Mouse (Mus musculus) A20 (cell line): Measurements from ENCODE around the gene Lama4.

Experiments
- DNase-seq: peaks from one replicate; pipeline ENCODE4 v3.0.0-alpha.2; 2011; ENCODE audit warnings: low read depth, low spot score

Lama4 gene

GRCm38 (mm10) chr10:39049581-39050294 is 84.4 kb downstream of the Lama4 start:
- DNase-seq, result no peak

- no peak for DNase-seq
Measured at GRCm38 (mm10) chr10:39056050-39056449, 90.7 kb downstream of the Lama4 start.

GRCm38 (mm10) chr10:39064732-39065131 is 99.4 kb downstream of the Lama4 start:
- DNase-seq, result peak; percentile 71

GRCm38 (mm10) chr10:39065449-39065848 is 100.1 kb downstream of the Lama4 start:
- no peak for DNase-seq

- DNase-seq, result no peak
Measured at GRCm38 (mm10) chr10:39066061-39066460, 100.7 kb downstream of the Lama4 start.

GRCm38 (mm10) chr10:39066962-39067361 is 101.6 kb downstream of the Lama4 start:
- DNase-seq, result peak; percentile 81

GRCm38 (mm10) chr10:39072048-39072447 is 106.7 kb downstream of the Lama4 start:
- DNase-seq, result no peak

- peak; percentile 29 for DNase-seq
Measured at GRCm38 (mm10) chr10:39096981-39097380, 131.7 kb downstream of the Lama4 start.

- DNase-seq, result no peak
Measured at GRCm38 (mm10) chr10:39098746-39099145, 133.4 kb downstream of the Lama4 start.

GRCm38 (mm10) chr10:39104803-39105449 is 139.6 kb downstream of the Lama4 start:
- DNase-seq, result no peak

- no peak for DNase-seq
Measured at GRCm38 (mm10) chr10:39106413-39106812, 141.1 kb downstream of the Lama4 start.

- DNase-seq, result no peak
Measured at GRCm38 (mm10) chr10:39106935-39107334, 141.6 kb downstream of the Lama4 start.

GRCm38 (mm10) chr10:39108837-39109488 is 143.6 kb downstream of the Lama4 start:
- peak; percentile 22 for DNase-seq

GRCm38 (mm10) chr10:39109489-39109874 is 144.2 kb downstream of the Lama4 start:
- no peak for DNase-seq

GRCm38 (mm10) chr10:39121412-39121811 is 156.1 kb downstream of the Lama4 start:
- no peak for DNase-seq

GRCm38 (mm10) chr10:39133462-39134310 is 168.4 kb downstream of the Lama4 start, which contains the start of the genes Fam229b and Tube1:
Gene Fam229b, minus strand, starts transcription at chr10:39133914.
Gene Tube1, plus strand, starts transcription at chr10:39133976.
- DNase-seq, result peak; percentile 95

- no peak for DNase-seq
Measured at GRCm38 (mm10) chr10:39137766-39138165, 172.5 kb downstream of the Lama4 start.

GRCm38 (mm10) chr10:39138761-39139160 is 173.4 kb downstream of the Lama4 start:
- no peak for DNase-seq

- no peak for DNase-seq
Measured at GRCm38 (mm10) chr10:39140843-39141242, 175.5 kb downstream of the Lama4 start.

GRCm38 (mm10) chr10:39141401-39141800 is 176.1 kb downstream of the Lama4 start:
- DNase-seq, result no peak

GRCm38 (mm10) chr10:39142216-39142615 is 176.9 kb downstream of the Lama4 start:
- no peak for DNase-seq

- DNase-seq, result no peak
Measured at GRCm38 (mm10) chr10:39156719-39157118, 191.4 kb downstream of the Lama4 start.
